Mouse (Mus musculus) layer of hippocampus, postnatal 10 days (tissue): ENCODE results near the gene Sfswap. TPM values are rescaled to one million over a fixed set of nuclear protein-coding genes. Genes with fewer than 3 reads are reported as not detected.

Source experiments
- DNase-seq, 2 experiments: peaks; one replicate each; pipeline ENCODE4 v3.0.0; 2021; ENCODE audit warnings: low spot score in 2 of 2
- total RNA-seq, 2 experiments: library from RNA; stranded (reverse); gene quantifications; 2 replicates each; pipeline ENCODE4 v1.2.3; 2021

Gene Sfswap
- total RNA-seq, 2 experiments from 2014 or later, result 123 to 152 TPM

DNA sequence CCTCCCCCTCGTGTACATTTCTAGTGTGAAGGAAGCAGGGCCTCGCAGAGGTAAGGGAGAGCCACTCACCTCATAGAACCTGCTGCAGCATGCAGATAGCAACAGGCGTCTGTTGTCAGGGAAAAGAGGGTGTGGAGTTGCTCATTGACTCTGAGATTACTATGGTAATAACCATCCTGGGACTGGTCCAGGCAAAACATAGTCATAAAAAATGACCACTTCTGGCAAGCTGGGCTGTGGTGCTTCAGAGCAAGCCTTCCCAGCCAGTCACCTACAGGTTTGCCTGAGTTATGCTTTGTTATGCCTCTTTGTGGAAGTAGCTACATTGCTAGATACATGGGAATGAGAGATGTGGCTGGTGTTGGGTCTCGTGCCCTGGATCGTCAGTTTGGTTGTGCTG lies 26.1 kb downstream of the Sfswap start:
- DNase-seq, result no peak

DNA sequence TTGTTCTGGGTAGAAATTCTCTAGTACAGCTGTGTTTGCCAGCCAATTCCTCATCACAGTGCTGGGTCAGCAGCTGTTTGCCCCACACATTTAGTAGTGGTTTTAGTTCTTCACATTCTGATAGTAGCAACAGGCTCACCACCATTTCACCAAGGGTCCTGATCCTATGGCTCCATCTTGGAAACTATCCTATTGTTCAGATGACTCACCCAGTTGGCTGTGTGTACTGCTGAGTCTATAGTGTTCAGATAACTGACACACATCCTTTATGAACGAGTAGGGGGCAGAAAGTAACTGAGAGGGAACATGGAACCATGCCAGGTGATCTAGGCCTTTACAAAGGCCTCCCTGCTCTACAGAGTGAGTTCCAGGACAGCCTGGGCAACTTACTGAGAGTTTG lies 28.6 kb downstream of the Sfswap start:
- no peak for DNase-seq

DNA sequence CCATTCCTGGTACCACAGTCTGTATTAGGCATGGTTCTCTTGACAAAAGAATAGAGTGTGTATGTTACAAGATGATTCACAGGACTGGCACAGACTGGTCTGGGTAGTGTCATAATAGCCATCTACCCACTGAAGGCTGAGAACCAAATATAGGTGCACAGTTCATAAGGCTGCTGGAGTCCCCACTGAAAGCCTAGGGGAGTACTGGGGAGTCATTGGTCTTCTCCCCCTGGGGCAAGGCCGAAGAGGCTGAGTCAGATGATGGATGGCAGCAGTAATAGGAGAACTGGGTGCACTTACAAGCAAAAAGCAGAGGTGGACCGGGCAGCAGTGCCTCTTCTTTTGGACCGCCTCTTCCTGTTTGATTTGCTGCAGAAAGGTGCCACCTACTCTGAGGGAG lies 32.7 kb downstream of the Sfswap start:
- DNase-seq, result no peak

DNA sequence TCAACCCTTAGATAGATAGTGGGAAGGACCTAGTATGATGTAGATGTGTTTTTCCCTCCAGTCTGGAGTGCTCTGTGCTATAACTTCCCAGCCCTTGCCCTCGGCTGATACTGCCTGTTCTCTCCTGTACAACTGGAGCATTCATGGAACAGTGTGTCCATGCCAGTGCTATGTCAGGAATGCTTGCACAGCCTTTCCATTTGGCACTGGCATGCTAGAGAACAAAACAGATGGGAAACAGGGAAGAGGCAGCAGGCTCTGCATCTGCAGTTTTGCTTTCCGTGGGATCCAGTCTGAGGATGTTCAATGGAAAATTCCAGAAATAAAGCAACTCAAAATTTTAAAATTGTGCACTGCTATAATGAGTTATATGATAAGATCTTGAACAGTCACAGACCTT lies 33.5 kb downstream of the Sfswap start:
- peak; percentile 51 to 57 for DNase-seq

DNA sequence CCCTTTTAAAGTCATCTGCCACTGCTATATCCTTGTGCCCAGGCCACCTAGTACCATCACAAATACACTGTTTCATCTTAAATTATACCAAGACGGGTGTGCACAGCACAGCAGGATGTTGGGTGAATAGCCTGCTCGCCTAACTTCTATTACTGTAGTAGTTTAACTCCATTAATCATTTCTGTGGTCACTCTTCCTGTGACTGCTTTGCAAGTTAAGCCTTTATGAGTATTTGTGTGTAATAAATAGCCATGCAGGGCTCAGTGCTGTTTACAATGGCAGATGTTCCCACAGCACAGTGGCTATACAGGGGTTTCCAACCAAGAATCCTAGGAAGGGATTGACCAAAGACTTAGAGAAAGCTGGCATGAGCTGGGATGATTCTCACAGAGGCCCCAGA lies 34.0 kb downstream of the Sfswap start:
- DNase-seq, result no peak

DNA sequence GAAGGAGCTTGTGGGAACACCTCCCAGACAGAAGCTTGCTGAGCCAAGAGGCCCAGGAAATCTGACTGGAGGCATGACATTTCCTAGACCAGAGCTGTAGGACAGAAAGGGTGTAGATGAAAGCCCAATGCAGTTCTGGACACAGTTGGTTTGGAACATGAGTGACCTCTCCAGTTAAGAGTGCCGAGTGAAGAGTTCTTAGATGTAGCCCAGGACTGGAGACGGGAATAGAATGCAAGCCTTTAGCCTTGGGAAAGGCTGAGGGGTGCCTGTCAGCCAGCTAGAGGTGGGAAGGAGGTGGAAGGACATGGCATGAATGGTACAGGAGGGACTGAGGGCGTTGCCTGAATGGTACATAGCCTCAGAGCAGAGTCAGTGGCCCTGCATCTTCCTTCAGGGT lies 34.4 kb downstream of the Sfswap start:
- no peak for DNase-seq

DNA sequence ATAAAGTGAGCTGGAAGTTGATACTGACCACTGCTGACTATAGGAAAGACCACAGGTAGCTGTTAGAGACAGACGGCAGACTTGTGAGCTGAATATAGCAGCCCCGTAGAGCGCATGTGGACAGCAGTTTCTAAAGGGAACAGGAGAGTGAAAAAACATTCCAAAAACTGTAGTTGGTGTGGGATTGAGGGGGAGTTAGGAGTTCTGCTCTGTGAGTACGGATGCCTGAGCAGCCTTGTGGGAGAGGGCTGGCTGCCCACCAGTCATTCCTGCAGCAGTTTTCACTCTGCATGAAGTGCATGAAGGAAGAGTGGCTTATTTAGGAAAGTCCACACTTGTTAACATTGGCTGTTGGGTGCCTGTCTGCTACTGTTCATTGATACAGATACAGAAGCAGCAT lies 37.8 kb downstream of the Sfswap start:
- no peak for DNase-seq

DNA sequence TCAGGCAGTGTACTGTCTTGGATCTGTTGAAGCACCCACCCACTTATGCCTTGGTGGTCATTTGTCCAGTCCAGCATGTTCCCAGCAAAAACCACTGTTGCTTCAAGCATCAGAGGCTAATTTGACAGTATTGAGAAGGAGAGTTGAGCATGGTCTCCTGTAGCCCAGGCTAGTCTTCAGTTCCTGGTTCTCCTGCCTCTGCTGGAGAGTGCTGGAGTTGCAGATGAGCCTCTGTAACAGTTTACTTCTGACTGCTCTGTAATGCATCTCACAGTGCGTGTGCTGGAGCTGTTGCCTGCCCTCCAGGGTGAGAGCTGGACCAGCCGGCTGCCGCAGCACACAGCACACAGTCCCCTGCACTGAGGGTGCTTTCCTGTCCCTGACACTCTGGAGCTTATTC lies 41.2 kb downstream of the Sfswap start:
- DNase-seq, result no peak

DNA sequence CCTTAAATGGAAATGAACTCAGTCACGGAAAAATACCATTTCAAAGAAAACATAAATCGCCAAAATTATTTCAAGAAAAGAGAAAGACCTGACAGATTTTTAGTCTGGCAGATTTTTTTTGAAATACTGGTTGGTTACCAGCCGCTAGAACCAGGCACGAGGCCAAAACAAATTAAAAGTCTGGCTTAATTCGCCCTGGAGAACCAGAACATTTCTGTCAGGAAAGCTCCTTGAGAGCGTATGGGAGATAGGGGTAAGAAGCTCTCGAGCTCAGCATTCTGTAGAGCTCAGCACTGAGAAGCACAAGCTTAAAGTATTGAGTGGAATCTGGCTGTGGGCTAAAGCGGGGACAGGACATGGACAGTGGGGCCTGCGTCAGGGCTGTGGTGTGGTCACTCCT lies 44.8 kb downstream of the Sfswap start:
- DNase-seq, result peak in 1 of 2 experiments; percentile 54

DNA sequence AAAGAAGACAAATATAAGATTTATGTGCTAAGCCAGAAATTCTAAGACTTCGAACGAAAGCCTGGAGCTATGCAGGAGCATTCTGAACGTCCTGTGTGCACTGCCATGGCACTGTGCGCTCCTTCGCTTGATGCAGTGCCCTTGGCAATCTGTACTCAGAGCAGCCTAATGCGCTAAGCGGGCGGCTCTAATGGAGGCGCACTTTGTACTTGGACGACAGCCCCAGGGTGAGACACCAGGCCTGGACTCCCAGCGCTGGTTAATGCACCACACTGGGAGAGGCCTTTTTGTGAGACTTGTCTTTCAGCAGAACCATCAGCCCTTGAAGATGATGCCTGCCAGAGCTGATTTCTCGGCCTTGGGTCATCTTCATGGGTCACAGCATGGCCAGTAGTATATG lies 48.7 kb downstream of the Sfswap start:
- DNase-seq, result no peak

DNA sequence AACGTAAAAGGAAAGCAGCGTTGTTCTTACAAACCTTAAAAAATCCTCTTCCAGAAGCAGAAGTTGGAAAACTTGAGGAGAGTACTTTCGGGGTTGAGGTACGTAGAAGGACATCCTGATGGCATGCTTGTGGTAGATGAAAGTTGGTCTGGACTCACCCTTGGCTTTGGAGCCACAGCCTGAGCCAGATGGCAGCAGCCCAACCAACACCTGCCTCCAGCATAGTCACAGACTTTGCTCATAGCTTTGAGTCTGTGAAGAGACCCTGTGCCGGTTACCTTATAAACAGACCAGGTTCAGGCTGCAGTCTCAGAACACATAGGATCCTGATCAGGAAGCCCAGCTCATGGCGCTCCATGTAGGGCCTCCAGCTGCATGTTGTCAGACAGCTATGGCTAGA lies 49.8 kb downstream of the Sfswap start:
- no peak for DNase-seq

DNA sequence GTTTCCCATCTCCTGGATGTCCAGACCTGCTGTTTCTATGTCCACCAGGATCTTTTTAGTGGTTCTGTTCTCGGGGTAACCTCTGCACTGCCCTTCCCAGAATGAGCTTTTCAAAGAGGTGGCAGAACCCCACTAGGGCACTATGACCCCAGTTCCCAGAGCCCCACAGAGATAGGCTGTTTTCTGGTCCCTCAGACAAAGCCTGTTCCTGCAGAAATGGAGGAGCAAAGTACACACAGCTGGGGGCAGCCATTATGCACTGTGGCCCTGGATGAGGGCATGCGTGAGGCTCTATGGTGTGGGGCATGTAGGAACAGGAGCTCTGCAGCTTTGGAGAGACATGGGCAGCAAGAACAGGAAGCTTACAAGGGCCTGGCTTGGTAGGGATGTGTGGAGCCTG lies 51.0 kb downstream of the Sfswap start:
- no peak for DNase-seq

DNA sequence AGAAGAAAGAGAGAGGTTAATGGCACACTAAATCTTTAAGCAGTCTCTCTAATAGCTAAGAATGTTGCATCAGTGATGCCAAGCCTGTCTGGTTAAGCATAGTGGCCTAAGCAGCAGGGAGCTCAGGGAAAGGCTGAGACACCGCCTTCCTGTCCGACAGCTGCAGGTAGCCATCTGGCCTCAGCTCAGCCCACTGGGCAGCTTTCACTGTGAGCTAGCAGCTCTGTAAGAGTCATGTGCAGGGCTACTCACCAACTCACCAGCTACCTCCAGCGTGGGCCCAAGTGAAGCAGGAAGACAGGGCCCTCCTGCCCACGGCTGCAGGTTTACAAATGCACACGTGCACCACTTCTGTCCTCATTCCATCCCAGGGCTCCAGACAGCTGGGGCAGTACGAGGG lies 52.6 kb downstream of the Sfswap start:
- DNase-seq, result no peak

DNA sequence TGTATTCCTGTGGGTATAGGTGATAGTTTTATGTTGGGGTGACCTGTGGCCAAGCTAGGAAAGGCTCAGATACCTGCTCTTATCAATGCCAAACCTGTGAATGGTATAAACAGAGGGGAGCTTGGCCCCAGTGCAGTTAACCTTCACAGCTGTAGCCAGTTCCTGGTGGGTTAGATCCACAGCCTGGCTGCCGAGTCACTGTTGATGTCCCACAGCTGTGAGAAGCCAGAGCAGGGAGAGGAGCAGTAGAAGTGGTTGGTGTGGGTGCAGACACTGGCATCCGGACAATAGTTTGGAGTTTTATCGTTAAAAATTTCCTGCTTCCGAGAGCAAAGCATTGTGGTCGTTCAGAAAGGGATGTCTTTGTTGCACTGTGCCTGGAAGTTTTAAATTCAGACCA lies 57.6 kb downstream of the Sfswap start:
- DNase-seq, result no peak

DNA sequence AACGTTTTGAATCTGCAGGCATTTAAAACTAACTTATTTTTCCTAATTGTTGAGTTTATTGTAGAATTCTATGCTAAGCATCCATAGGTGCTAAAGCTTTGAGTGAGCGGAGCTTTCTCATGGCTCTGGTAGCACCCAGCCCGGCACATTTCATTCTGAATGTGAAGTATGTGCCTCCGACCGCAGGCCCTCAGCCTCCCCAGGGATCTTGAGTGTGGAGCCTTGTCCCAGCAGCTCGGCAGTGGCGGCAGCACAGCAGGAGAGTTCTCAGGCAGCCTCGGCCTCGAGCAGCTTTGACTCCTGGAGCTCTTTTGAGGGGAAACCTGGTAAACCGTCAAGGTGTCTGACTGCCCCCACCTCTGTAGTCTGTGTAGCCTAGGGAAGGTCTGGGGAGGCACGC lies 58.3 kb downstream of the Sfswap start:
- no peak for DNase-seq

DNA sequence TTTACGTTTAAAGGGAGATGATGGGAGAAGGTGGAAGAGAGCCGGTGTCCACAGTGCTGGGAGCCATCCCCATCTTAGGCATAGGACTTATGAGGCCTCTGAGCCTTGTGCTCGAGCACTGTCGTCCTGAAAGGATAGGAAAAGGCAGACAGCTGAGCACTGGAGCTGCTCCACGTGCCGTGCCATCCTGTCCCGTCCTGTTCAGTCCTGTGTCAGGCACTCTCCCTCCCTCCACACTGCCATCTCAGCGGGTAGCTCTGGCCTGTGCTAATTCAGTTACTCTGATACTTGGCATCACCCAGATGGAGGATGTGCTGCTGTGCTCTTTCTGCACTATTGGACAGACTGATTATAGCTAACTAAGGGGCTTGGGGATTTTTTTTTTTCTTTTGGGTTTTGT lies 61.3 kb downstream of the Sfswap start:
- DNase-seq, result no peak

DNA sequence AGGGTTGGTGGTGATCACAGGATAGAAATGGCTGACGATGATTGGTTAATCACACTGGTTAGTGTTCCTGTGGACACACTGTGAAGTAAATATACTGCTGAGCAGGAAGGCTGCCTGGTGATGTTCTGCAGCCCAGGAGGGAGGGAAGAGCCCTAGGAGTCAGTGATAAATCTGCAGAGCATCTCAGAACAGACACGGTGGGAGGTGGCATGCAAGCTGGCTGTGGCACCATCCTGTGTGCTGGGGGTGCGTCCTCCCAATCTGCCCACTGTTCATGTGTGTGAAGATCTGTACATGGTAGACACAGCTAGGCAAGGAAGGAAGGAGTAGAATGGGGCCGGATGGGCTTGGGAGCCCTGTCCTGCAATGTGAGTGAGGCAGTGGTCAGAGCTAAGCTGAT lies 67.6 kb downstream of the Sfswap start:
- no peak for DNase-seq

DNA sequence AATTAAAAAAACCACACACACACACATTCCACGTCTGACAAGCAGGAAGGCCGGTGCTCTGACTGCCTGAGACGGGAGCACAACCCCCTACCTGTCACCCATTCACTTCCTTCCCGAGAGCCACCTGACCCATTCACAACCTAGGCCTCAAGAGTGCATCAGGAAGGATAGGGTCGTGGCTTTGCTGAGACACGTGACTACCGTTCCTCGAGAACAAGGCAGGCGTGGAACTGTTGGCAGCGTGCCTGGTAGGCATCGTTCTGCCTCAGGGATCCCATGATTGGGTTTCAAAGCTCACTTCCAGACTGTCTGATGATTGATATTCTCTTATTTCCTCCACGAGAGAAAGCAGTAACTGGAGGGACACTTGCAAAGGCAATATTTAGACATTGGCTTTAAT lies 77.2 kb downstream of the Sfswap start:
- DNase-seq, result no peak

DNA sequence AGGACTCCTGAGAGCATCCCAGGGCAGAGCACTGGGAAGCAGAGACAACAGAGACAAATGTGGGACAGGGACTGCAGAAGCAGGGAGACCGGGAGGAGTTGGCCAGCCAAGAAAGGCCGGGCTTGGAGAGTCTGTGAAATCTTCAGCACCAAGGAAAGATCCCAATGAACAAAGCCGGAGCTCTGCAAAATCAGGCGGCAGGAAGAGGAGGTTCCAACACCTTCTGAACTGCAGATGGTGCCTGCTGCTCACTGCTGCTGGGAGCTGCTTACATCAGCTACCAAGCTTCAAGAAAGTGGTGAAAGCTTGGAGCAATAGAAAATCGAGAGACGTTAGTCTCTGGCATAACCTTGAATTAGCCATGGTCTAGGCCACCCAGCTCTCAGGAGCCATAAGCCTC lies 79.0 kb downstream of the Sfswap start:
- peak in 1 of 2 experiments; percentile 19 for DNase-seq

DNA sequence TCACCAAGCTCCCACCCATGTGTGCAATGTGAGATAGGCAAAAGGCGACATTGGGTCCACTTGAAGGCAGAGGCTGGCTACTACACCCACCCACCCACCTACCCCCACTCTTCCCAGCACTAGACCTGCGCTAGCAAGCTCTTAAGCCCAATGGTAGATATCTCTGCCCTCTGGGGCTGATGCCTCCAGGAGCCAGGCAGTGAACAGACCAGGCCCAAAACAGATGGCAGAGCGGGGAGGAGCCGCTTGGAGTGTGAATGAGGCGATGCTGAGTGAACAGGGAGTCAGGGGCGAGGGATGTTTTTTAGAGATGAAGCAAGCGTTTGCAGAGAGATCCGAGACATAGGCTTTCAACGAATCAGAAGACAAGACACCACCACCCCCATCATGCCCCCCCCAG lies 79.6 kb downstream of the Sfswap start:
- peak in 1 of 2 experiments; percentile 23 for DNase-seq

DNA sequence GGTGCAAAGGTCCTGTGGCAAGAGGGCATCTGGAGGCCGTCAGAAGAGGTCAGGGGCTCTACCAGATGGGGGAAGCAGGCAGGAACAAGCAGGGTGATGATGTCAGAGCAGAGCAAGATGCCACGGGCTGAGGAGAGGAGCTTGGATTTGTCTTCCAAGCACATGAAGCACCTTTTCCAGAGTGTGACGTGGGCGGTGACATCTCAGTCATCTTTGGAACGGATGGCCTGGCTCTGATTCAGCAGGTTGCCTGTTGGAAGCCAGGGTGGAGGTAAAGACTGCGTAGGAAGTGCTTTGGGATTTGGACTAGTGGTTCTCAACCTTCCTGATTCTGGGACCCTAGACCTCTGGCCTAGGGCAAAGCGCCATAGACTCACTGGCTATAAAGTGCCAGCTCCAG lies 80.0 kb downstream of the Sfswap start:
- DNase-seq, result peak in 1 of 2 experiments; percentile 17

DNA sequence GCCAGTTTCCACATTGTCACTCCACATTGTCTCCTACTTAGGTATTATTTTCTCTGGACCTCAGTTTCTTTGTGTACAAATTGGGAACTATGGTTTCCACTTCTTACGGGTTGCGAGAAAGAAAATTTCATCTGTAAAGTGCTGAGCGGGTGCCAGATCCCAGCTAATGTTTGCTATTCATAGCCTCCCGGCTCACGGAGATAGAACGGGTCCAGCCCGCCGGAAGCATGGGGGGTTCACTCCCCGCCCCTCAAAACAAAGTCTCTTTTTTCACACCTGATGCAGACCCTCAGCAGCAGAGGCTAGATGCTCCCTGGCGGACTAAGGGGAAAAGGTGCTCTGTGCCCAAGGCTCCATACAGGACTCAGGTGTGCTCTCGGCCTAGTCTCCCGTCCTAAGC lies 82.3 kb downstream of the Sfswap start:
- DNase-seq, result peak in 1 of 2 experiments; percentile 35

DNA sequence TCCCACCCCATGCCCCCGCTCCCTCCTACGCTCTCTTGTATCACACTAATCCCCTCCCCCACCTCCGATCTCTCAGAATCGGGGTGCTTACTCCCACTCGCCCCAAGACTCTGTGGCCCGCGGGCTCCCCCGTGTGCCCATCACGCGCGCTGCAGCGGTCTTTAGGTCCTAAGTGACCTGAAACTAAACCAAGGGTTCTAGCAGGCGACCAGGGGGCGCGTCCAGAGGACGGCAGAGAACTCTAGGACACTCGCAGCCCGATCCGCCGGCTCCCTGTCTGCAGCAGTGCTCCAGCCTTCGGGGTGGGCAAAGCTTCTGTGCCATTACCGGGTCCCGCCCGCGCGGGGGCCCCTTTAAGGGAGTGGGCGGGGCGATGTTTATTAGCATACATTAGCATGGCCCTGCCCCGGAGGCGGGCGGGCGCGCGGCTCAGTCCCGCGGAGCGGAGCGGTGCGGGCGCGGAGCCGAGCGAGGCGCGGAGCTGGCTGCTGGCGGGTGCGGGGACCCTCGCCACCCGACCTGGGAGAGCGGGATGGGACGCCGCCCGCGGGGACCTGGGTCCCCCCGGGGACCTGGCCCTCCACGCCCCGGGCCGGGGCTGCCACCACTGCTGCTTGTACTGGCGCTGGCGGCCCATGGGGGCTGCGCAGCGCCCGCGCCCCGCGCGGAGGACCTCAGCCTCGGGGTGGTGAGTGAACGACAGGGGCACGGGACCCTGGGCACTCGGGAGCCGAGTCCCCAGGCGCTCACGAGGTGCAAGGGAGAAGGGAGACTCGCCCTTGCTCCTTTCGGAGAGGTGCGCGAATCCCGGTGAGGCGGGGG lies 83.0 kb downstream of the Sfswap start, which contains the start of gene Mmp17:
Gene Mmp17, plus strand, starts transcription at position 409 of the 822 bp plus-strand sequence.
- peak; percentile 95 for DNase-seq
